Mouse (Mus musculus) liver, embryonic 14.5 days (tissue): ENCODE results near the gene Col23a1.

Experiments
- CTCF ChIP-seq: IDR thresholded peaks from 2 replicates; pipeline ENCODE4 v1.5.1; 2016; ENCODE audit warnings: antibody characterized with exemption, low read depth, control low read depth
- EP300 ChIP-seq: IDR thresholded peaks from 2 replicates; pipeline ENCODE4 v1.6.1; 2016; ENCODE audit warnings: antibody characterized with exemption, low read depth

DNA sequence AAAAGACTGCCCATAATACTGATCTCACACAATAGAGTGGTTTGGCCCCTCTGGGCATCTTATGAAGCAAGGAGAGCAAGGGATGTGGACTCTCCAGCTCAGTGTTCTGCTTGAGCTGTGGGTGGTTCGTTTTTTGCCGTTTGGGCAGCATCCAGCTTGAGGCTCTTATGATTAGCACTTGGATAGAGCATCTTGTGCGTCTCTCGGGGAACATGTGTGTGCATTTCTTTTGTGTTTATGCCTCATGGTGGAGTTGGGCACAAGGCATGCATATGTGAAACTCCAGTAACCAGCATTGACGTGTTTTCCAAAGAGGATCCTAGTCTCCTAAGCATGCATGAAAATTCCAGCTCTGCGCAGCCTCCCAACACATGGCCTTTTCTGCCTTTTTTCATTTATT is 47.9 kb downstream of the Col23a1 start:
- no peak for TF ChIP-seq CTCF
- TF ChIP-seq EP300 = no peak
